Mouse (Mus musculus): ENCODE data around the gene Homer3. TPM values are rescaled to one million over a fixed set of nuclear protein-coding genes. Genes with fewer than 3 reads are reported as not detected.

Homer3 gene
- polyA plus RNA-seq, 1 experiment from 2014 or later: 48.9 TPM

DNA sequence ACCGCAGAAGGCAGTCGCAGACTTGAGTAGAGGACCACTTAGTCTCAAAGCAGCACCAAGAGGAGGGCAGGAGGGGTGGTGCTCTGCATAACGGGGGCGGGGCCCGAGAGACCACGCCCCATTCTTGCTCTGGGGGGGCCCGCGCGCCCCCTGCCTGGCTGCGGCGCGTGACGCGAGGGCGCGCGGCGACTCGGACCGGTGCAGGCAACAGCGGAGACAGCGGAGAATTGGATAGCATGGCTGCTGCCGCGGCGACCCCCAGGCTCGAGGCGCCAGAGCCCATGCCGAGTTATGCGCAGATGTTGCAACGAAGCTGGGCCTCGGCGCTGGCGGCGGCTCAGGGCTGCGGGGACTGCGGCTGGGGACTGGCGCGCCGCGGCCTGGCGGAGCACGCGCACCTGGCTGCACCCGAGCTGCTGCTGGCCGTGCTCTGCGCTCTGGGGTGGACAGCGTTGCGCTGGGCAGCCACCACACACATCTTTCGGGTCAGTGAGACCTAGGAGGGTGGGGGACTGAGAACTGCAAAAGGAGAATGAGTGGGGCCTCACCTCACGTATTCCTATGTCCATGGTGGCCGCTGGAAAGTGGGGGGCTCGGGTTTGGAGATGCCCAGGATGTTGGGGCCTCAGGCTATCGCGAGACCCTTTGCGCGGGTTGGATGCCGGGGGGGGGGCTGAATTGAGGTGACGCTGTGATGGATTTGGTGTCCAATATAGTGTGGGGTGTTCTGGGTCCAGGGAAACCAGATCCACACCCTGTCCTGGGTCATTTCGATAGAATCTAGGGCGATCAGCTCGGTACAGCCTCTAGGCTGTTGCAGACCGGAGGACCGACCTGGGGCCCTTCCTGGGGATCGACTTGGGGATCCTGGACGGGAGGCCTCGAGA lies 33.2 kb downstream of the Homer3 start, which contains the start of gene Cers1:
Cers1 (plus strand) TSS at position 152 of the 887 bp plus-strand sequence.
- peaks cover 7% of the 10 kb centered on the region for H3K4me1 ChIP-seq (ENCODE audit: control insufficient read depth, insufficient read depth, low read length)
- H3K9me3 ChIP-seq (replicated peaks; ENCODE audit: control insufficient read depth, low read length): no peaks in the 10 kb centered on the region
- peaks cover 3% of the 10 kb centered on the region for H3K36me3 ChIP-seq (replicated peaks; ENCODE audit: control insufficient read depth, insufficient read depth, low read depth, low read length)
- DNase-seq (ENCODE audit: low spot score): peak; percentile 82
- peak within 1 kb of the TSS; percentile 52 for H3K4me3 ChIP-seq (ENCODE audit: low read depth, low read length)
- H3K27me3 ChIP-seq (ENCODE audit: control insufficient read depth, insufficient read depth, low read length): no peaks in the 10 kb centered on the region
- H3K9ac ChIP-seq (replicated peaks; ENCODE audit: low read length): peak within 1 kb of the TSS; percentile 58
- peak within 1 kb of the TSS; percentile 62; the same call in 1 of the 2 replicates for H3K27ac ChIP-seq (replicated peaks; ENCODE audit: low read depth, low read length)
- H3K4me2 ChIP-seq (ENCODE audit: low read depth, low read length): peak within 1 kb of the TSS; percentile 76
- ATAC-seq (replicated peaks; ENCODE audit: insufficient number of reproducible peaks, low FRiP score, low TSS enrichment, low read depth): peak; percentile 54
- 3% methylated on average over 65 of the region's 66 CpGs for WGBS

- Histone ChIP-seq H3K27me3 (ENCODE audit: control insufficient read depth, insufficient read depth, low read length) (no peaks in the 10 kb centered on the region), H3K9ac (replicated peaks; ENCODE audit: low read length) (peak overlapping the region; percentile 58), H3K36me3 (replicated peaks; ENCODE audit: control insufficient read depth, insufficient read depth, low read depth, low read length) (peaks cover 3% of the 10 kb centered on the region), H3K9me3 (replicated peaks; ENCODE audit: control insufficient read depth, low read length) (no peaks in the 10 kb centered on the region), H3K4me2 (ENCODE audit: low read depth, low read length) (peak overlapping the region; percentile 76), H3K4me3 (ENCODE audit: low read depth, low read length) (peak overlapping the region; percentile 52), H3K27ac (replicated peaks; ENCODE audit: low read depth, low read length) (peak overlapping the region; percentile 62), H3K4me1 (ENCODE audit: control insufficient read depth, insufficient read depth, low read length) (peaks cover 7% of the 10 kb centered on the region)
- DNase-seq (ENCODE audit: low spot score) (peak; percentile 95), ATAC-seq (replicated peaks; ENCODE audit: insufficient number of reproducible peaks, low FRiP score, low TSS enrichment, low read depth) (peak; percentile 76)
- WGBS: 8% methylated on average over 15 of the region's 15 CpGs
These were observed 34.2 kb downstream of the Homer3 start for GRCm38 (mm10) chr8:70316511-70317504.

DNA sequence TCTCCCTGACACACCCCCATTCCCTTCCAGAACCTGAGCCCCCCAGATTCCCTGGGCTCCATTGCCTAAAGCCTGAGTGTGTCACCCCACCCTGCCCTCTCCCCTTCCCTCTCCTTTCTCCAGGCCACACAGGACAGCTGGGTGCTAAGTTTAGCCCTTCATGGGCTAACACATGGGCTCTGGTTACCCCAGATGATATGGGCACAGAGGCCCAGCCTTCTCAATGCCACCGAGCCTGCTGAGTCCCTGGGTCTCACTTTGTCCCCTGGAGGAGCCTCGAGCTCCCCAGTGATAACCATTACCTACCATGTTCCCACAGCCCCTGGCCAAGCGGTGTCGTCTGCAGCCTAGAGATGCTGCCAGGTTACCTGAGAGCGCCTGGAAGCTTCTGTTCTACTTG lies 35.2 kb downstream of the Homer3 start:
- Histone ChIP-seq H3K9ac (replicated peaks; ENCODE audit: low read length) (no peak overlapping the region), H3K9me3 (replicated peaks; ENCODE audit: control insufficient read depth, low read length) (no peaks in the 10 kb centered on the region), H3K4me3 (ENCODE audit: low read depth, low read length) (no peak overlapping the region), H3K4me2 (ENCODE audit: low read depth, low read length) (no peak overlapping the region), H3K27ac (replicated peaks; ENCODE audit: low read depth, low read length) (no peak overlapping the region), H3K27me3 (ENCODE audit: control insufficient read depth, insufficient read depth, low read length) (no peaks in the 10 kb centered on the region), H3K4me1 (ENCODE audit: control insufficient read depth, insufficient read depth, low read length) (peaks cover 7% of the 10 kb centered on the region), H3K36me3 (replicated peaks; ENCODE audit: control insufficient read depth, insufficient read depth, low read depth, low read length) (peaks cover under 1% of the 10 kb centered on the region)
- WGBS: 84% methylated on average over 5 of the region's 5 CpGs
- ATAC-seq (replicated peaks; ENCODE audit: insufficient number of reproducible peaks, low FRiP score, low TSS enrichment, low read depth) (no peak), DNase-seq (ENCODE audit: low spot score) (no peak)

DNA sequence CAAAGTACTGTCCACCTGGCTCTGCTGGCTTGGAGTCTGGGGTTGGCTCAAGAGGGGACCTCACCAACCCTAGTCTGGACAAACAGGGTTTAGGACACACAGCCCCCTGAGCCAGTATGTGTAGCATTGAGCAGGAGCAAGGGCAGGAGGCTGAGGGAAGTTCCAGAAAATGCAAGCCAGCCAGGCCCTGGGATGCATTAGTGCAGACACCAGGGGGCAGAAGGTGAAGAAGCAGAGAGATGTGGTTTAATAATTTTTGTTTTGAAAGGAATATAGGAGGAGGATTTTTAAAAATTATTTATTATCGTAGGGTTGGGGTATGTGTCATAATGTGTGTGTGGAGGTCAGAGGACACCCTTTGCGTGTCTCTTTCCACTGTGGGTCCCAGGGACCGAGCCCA lies 41.1 kb downstream of the Homer3 start:
- Histone ChIP-seq H3K4me2 (ENCODE audit: low read depth, low read length) (no peak overlapping the region), H3K27ac (replicated peaks; ENCODE audit: low read depth, low read length) (no peak overlapping the region), H3K9me3 (replicated peaks; ENCODE audit: control insufficient read depth, low read length) (no peaks in the 10 kb centered on the region), H3K4me1 (ENCODE audit: control insufficient read depth, insufficient read depth, low read length) (no peaks in the 10 kb centered on the region), H3K4me3 (ENCODE audit: low read depth, low read length) (no peak overlapping the region), H3K36me3 (replicated peaks; ENCODE audit: control insufficient read depth, insufficient read depth, low read depth, low read length) (no peaks in the 10 kb centered on the region), H3K27me3 (ENCODE audit: control insufficient read depth, insufficient read depth, low read length) (no peaks in the 10 kb centered on the region), H3K9ac (replicated peaks; ENCODE audit: low read length) (no peak overlapping the region)
- 87% methylated on average over 3 of the region's 3 CpGs for WGBS
- DNase-seq (ENCODE audit: low spot score) (no peak), ATAC-seq (replicated peaks; ENCODE audit: insufficient number of reproducible peaks, low FRiP score, low TSS enrichment, low read depth) (no peak)

GRCm38 (mm10) chr8:70327512-70327911 lies 44.9 kb downstream of the Homer3 start:
- H3K4me3 ChIP-seq (ENCODE audit: low read depth, low read length): no peak overlapping the region
- no peak overlapping the region for H3K4me2 ChIP-seq (ENCODE audit: low read depth, low read length)
- H3K27me3 ChIP-seq (ENCODE audit: control insufficient read depth, insufficient read depth, low read length): no peaks in the 10 kb centered on the region
- H3K4me1 ChIP-seq (ENCODE audit: control insufficient read depth, insufficient read depth, low read length): peaks cover 12% of the 10 kb centered on the region
- no peak for ATAC-seq (replicated peaks; ENCODE audit: insufficient number of reproducible peaks, low FRiP score, low TSS enrichment, low read depth)
- no peak overlapping the region for H3K27ac ChIP-seq (replicated peaks; ENCODE audit: low read depth, low read length)
- no peak overlapping the region for H3K9ac ChIP-seq (replicated peaks; ENCODE audit: low read length)
- no peaks in the 10 kb centered on the region for H3K9me3 ChIP-seq (replicated peaks; ENCODE audit: control insufficient read depth, low read length)
- 95% methylated on average over 6 of the region's 6 CpGs for WGBS
- no peak for DNase-seq (ENCODE audit: low spot score)
- peaks cover 1% of the 10 kb centered on the region for H3K36me3 ChIP-seq (replicated peaks; ENCODE audit: control insufficient read depth, insufficient read depth, low read depth, low read length)

DNA sequence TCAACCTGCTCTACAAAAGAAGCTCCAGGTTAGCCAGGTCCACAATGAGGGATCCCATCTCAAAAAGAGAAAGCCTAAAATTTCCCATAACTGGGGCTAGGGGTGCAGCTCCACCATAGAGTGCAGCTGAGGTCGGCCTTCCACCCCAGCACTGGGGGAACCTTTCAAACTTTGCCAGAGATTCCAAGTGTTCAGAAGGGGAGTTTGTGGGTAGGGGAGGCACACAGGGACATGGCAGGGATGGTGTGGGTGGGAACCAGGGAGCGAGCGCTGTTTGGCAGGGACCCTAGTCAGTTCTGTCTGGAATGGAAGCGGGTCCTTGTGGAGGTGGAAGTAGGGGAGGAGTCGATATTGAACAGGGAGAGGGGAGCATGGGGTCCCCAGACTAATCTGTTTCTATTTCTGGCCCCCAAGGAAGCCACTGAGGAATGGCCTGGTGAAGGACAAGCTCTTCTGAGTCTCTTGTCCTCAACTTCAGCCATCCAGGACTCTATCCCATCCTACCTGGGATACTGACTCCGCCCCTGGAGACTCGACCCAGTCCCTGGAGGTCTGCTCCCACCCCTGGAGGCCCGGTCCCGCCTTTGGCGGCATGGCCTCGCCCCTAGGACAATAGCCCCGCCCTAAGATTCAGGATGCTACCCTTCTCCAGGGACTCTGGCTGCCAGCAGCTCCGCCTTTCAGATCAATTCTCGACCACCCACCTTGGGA lies 46.7 kb downstream of the Homer3 start, which contains the start of gene Gdf1:
Gdf1 (plus strand) TSS at position 694 of the 711 bp plus-strand sequence.
- peak within 1 kb of the TSS; percentile 8; the same call in 1 of the 2 replicates for H3K4me3 ChIP-seq (ENCODE audit: low read depth, low read length)
- peak within 1 kb of the TSS; percentile 34 for H3K4me2 ChIP-seq (ENCODE audit: low read depth, low read length)
- peak; percentile 40 for DNase-seq (ENCODE audit: low spot score)
- WGBS: 25% methylated on average over 14 of the region's 14 CpGs
- H3K9me3 ChIP-seq (replicated peaks; ENCODE audit: control insufficient read depth, low read length): no peaks in the 10 kb centered on the region
- H3K4me1 ChIP-seq (ENCODE audit: control insufficient read depth, insufficient read depth, low read length): peaks cover 12% of the 10 kb centered on the region
- H3K27me3 ChIP-seq (ENCODE audit: control insufficient read depth, insufficient read depth, low read length): no peaks in the 10 kb centered on the region
- peak within 1 kb of the TSS; percentile 50 for H3K9ac ChIP-seq (replicated peaks; ENCODE audit: low read length)
- H3K36me3 ChIP-seq (replicated peaks; ENCODE audit: control insufficient read depth, insufficient read depth, low read depth, low read length): peaks cover 11% of the 10 kb centered on the region
- no peak for ATAC-seq (replicated peaks; ENCODE audit: insufficient number of reproducible peaks, low FRiP score, low TSS enrichment, low read depth)
- no peak within 1 kb of the TSS for H3K27ac ChIP-seq (replicated peaks; ENCODE audit: low read depth, low read length)
